Mouse (Mus musculus) cerebellum, adult 9-10 months (tissue): ENCODE results near the gene Tns2.

Experiments used
- DNase-seq: peaks from one replicate; pipeline ENCODE4 v3.0.0; 2022

Tns2 gene

DNA sequence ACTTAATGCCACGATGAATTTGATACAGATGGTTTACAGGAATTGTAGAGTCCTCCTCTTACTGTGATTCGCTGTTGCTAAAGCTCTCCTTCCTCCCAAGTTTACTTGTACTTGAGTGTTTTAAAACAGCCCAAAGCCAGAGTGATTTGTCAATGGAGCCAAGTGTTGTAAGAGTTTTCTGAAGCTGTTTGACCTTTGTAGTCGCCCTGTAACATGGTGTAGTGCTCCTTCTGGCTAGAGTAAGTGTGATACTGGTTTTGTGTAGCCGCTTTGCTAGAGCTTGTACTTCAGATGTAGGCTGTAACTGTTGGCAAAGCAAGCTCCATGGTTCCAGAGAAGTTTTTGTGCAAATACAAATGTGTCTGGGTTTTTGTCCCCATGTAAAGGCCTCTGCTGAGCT is 8.0 kb upstream of the Tns2 start:
- DNase-seq = no peak

DNA sequence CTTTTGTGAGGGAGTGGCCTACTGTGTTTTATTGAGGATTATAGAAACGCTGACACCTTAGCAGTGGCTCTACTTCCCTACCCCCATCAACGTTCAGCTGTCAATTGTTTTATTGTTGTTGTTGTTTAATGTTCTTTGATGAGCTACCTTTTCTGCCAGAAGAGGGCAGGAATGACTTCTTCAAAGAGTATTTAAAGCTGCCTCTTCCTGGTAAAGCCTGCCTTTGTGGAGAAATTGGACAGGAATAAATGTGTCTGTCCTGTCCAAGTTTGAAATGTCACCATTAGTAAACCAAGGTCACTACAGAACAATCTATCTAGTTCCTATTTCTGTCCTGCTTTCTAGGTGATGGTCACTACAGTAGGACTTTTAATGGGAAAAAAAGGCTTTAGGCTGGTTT is 6.1 kb upstream of the Tns2 start:
- DNase-seq = no peak

DNA sequence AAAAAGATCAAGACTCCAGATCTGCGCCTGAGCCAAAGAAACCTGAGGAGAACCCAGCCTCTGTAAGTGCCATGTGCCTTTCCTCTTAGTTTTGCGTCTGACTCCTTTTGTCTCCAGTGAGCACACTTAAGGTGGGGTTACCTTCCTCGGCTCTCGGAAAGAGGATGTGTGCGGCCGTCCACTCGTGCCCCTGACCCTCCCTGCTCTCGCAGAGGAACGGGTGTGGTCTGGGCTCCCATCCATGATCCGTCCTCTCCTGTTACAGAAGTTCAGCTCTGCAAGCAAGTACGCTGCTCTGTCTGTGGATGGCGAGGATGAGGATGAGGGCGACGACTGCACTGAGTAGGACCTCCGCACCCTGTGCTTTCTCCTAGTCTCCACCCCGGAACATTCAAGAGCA is 5.2 kb upstream of the Tns2 start:
- DNase-seq = no peak

DNA sequence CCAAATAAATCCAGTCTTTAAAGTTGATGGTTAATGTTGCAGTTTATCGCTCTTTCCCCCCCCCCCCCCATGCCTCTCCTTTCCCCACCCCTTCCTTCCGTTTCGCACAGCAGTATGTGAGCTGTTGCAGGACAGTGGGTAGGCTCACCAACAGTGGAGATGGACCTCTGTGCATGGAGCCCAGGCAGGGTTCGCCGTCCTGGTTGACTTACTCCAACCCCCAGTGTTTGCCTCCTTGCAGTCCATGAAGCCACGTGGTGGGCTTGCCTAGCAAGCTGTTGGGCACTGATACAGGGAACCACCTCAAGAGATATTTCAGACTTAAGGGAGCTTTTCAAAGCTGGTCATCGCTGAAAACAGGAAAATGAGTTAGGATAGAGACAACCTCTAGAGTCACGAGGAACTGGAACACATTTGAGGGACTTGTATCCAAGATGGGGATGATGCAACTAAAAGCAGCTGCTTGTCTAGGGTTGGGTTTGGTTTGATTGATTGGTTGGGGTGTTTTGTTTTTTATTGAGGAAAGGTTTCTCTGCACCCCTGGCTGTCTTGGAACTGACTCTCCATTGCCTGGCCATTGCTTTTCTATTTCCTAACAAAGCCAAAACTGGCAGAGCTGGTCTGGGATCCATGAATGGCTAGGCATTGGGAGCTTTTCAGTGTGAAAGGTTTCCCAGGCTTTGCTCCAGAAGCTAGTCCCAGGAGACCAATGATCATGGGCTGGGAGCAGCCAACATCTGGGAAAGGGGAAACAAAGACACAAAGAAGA is 2.9 kb upstream of the Tns2 start:
- DNase-seq = no peak

DNA sequence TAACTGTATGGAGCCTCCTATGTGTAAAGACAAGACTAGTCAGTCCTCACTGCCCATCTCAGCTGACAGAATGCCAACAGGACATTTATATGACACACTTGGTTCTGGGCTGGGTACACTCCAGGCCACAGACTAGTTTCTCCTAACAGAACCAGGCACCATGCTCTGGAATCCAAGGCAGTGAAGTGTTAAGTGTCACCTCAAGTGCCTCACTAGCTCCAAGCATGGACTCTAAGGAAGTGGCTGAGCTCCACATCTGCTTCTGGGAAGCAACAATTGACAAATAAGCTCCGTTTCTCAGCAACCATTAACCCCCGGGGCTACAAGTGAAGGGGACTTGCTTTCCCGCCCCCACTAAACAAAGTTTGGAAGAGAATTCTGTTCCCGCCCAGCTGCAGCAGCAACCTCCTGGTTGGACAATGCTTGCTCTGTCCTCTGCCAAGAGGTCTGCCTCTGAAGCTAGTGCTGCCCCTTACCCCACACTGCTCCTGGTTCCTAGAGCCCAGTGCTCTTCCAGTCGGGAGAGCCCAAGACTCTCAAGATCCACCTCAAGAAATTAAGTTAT is 2.1 kb upstream of the Tns2 start:
- DNase-seq = no peak

DNA sequence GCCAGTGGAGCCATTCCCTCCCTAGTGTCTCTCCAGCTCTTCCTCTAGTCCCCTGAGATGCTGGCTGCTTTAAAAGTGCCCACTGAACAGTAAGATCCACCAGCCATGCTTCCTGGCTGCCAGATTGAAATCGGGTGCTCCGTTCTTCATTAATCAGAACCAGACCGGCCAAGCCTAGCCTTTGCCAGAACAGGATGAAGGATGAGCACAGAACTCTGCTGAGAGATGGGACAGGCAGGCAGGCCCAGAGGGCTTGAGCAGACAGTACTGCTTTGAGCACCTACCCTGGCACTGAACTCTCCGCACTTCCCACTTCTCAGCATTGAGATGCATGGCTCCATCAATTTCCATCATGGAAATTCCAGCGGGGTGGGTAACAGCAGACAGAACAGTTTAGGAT is 953 bp upstream of the Tns2 start:
- DNase-seq = no peak

DNA sequence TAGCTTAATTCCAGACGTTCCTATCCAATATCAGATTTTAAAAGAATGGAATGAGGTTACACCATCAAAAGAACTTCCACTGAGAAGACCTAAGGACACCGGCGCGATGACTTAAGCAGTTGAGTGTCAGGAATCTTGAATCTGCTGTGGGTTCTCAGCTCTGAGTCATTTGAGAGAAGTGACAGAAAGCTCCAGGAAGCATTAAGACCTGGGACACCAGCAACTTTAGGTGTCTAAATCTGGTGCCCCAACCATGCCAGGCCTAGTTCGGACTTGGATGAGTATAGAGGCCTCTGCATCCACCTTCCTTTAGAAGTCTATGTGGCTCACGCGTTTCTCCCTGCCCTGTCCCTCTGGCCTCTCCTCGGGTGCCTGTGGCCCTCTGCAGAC is 447 bp upstream of the Tns2 start:
- DNase-seq = no peak

DNA sequence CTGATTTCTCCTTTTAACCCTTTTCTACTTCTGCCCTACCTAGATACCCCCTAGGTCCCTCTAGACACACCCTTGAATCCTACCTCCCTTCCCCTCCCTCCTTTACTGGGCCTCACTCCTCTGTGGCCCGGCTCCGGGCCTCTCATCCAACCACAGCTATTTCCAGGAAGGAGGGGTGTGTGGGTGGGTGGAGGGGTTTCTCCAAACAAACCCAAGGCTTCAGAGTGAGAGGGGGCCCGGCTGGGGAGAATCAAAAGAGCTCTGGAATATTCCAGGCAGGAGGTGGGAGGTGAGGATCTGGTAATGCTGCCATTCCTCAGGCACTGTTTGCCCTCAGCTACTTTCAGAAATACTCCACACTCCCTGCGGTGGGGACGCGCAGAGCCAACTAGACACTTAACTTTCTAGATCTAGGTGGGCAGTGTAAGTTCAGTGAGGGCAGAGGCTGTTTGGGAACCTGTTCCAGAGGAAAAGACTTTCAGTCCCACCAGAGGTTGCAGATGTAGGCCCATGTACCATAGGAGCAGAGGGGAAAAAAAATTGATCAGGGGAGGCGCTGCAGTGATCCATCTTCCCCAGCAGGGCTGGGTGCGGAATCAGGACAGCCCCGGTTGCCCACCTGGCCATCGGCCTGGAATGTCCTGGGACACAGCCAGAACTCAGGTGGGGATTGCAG is 921 bp downstream of the Tns2 start:
- no peak for DNase-seq

DNA sequence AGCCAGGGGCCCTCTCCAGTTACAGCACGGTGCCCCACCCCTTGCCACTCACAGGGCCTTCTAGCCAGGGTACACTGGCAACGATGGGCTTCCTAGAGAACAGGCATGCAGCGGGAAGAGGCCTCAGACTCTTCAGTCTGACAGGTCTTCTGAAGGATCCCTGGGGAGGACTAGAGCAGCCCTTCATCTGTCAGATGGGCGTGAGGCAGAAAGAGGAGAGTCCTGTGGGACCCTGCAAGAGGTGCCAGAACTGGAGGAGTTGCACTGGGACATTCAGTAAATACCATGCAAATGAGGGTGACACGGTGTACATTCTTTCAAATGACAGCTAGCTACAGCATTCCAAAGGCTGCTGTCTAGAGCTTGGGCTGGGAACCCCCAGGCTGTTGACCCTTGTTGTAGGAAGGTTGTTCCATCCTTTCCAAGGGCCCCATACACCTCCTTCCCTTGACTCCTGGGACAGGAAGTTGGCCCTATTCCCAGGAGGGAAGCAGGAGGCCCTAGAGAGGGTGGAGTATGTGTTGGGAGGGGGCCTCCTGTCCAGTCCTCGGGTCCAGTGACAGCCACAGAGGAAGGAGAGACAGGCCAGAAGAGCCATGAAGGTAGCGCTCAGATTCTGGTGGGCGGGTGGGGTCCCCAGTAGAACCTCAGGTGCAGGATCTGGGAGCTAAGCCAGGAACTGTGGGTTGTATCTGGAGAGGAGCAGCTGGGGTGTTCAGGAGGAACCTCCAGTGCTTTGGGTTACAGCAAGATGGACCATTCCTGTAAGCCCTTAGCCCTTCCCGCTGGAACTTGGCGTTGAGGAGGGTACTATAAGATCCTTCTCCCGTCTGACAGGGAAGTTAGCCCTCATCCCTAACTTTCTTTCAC is 1.7 kb downstream of the Tns2 start:
- peak; percentile 22 for DNase-seq

DNA sequence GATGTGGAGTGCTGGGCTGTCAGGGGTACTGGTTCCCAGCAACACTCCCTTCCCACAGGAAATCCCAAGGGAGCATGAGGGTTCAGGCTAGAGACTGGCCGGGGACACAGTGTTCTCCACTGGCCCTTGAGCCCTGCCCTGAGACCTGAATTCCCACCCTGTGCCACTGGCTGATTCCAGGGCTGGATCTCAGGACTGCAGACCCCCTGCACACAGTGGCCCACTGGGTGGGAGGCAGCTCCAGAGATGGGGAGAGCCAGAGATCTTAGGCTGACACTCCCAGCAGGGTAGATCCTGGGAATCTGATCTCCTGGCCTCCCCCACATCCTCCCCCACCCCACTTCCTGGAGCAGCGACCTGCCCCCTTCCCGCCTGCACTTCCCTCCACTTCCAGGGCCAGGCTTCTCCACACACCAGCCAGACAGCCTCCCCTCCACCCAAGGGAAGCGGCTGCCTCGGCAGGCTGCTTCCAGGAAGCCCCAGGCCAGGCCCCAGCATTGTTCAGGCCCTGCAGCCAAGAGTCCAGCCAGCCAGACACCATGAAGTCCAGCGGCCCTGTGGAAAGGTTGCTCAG is 2.4 kb downstream of the Tns2 start:
- DNase-seq = no peak

DNA sequence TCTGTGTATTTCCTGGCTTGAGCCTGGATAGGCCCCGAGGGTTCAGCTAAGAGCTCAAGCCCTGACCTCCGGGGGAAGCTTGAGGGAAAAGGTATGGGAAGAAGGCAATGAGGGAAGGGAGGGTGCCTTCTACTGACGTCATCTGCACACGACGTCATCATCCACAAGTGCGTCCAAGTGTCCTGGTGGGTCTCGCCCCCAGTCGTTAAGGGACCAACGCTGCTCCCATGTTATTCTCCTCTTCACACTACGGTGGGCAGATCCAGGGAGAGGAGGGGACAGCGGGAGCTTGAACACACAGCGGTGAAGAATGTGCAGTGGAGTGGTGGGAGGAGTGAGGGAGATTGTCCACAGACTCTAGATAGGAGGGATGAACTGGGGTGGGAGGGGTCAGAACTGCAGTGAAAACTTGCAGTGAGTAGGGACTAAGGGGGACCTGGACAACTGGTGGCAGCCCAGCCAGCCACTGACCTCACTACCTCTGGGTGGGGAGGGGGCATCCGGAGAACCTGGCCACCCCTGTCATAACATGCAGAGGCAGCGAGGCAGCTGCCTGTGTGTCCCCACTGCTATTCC is 3.2 kb downstream of the Tns2 start:
- no peak for DNase-seq

DNA sequence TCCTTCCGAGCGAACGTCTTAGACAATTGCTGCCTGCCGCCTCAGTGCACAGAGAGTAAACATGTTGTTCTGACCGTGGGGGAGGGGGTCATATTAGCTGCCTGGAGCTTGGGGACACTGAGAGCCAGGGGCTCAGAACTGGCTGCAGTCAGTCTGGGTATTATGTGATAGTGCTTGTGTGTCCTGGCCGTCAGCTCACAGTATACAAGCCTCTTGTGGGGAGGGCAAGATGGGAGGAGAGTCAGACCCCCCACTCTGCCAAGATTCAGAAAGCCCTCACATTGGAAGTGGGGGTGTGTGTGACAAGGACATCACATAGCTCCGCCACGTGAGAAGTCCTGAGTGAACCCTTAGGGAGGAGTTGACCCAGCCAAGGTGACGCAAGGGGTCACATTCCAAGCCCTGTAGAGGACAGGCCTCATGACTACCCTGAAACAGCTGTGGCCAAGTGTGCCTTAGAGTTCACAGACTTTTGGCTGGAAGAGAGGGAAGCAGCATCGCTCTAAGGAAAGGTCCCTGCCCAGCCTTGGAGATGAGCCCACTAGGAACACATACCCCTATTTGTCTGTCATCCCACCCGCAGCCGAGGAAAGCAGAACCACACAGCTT is 3.8 kb downstream of the Tns2 start:
- DNase-seq = peak; percentile 20

DNA sequence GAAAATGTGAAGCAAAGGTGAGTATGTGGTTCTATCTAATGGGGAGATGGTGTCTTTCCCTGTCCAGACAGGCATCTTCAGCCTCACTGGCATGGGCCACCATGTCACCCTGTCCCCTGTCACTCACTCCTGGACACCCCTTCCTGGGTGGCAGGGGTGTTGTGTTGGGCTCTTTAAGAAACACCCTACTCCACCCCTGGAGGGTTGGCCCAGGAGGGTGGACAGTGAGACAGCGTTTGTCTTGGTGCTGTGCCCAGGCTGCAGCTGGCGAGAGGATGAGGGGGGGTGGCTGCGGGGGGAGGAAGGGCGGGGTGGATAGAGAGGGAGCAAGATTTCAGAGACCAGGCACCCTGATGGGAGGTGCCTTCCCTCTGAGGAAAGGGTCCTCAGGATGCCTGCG is 5.1 kb downstream of the Tns2 start:
- peak; percentile 27 for DNase-seq

DNA sequence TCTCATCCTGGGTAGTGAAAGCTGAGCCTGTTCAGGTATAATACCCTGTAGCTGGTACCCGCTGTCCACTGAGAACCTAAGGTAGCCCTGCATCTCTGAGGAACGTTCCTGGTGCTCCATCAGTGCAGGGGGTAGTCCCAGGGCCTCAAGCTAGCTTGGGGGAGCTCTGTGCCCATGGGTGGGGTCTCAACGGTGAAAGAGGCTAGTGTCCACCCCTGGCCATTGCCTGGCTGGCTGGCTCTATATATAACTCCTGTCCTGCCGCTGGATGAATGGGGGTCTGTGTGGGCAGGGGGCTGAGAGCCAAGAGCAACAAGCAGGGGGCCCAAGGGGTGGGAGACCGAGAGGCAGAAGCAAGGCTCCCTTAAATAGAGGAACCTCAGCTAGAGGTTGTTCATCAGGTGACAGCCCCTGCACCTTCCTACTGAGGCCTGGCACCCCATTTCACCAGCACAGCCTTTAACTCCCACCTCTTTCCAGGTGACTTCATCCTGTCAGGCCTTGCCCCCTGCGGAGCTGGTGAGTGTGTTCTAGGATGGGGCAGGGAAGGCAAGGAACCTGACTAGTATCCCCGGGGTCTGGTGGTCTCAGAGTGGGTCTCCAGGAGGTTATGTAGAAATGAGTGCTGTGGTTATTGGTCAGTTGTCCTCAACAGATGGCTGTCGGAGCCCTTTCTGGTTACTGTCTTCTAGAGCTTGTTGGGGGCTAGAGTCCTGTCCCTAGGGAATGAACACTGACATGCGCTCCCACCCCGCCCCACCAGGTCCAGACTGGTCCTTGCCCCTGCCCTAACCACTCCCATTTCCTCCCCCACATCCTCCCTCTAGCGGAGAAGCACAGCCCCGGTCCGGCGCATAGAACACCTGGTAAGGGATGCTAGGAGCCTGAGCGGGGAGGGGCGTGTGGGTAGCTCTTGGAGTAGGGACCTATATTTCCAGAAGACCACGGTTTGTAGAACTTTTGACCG is 5.8 kb downstream of the Tns2 start:
- peak; percentile 46 for DNase-seq

DNA sequence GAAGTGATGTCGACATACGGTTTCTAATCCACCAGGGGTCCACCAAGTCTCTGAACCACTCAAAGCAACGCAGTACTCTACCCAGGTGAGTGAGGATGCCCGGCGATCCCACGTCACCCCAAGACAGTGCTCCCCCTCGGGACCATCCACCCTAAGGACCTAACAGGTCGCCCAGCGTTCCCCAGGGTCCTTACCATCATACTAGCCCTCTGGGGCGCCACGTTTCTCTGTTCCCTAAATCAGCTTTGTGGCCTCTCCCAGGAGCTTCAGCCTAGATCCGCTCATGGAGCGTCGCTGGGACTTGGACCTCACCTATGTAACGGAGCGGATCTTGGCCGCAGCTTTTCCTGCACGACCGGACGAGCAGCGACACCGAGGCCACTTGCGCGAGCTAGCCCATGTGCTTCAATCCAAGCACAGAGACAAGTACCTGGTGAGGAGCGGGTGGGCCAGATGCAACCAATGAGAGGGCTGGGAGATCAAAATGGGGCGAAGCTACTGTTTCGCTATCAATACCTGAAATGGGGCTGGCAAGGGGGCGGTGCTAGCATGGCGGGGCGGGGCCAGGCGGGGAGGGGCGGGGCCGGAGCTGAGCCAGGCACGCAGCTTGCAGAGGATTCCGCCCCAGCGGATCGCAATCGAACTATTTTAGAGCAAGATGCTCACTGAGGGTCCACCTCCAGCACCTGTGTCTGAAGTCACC is 6.7 kb downstream of the Tns2 start:
- DNase-seq = peak; percentile 48

DNA sequence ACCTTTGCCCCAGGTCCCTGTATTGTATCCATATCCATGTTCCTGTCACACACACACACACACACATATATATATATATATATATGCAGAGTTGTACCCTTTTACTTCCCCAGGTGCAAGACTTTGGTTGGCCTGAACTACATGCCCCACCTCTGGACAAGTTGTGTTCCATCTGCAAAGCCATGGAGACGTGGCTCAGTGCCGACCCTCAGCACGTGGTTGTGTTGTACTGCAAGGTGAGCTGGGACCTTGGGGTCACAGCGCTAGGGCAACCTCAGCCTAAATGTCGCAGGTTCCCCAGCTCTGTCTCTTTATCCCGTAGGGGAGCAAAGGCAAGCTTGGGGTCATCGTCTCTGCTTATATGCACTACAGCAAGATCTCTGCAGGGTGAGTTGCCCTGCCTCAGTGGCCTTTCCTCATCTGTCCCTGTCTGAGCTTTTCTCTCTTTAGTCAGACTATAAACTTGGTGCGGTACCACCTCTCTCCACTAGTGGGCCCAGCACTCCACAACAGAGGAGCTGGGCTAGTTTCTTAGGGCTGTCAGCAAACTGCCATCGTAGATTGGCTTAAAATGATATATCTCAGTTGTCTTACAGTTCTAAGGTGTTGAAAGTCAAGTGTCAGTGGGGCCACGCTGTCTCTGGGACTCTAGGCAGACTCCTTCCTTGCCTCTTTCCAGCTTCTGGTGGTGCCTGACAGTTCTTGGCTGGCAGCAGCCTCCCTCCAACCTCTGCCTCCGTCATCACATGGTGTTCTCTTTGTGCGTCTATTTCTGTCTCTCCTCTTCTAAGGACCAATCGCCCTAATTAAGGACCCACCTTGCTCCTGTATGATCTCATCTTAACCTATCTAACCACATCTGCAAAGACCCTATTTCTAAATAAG is 7.7 kb downstream of the Tns2 start:
- DNase-seq = peak; percentile 85

DNA sequence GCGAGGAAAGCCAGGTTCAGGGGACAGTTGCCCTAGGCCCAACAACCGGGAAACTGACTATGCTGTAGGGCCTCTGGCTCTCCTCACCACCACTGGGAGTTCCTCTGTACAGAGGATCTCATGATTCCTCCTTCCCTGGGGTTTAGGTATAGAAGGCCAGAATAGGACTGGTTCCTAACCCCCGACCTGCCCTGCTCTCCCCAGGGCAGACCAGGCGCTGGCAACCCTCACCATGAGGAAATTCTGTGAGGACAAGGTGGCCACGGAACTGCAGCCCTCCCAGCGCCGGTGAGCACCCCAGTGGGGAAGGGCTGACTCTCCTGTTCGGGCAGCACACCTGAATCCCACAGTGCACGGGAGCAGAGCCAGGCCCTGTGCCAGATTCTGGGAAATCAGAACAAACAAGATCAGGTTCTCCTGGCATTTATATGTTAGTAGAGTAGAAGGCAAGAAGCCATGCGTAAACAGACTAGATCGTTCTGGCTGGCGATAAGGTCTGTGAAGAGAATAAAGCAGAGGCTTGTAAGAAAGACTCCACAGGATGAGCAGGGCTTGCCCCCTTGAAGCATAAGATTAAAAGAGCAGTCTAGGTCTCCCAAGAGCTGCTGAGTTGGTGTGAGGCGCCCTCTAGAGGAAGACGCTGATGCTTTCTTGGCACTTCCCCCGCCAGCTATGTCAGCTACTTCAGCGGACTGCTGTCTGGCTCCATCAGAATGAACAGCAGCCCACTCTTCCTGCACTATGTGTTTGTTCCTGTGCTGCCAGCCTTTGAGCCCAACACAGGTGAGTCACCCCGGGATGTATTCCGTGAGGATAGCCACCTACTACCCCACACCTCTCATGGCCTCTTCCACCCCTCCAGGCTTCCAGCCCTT is 8.7 kb downstream of the Tns2 start:
- peak; percentile 90 for DNase-seq

DNA sequence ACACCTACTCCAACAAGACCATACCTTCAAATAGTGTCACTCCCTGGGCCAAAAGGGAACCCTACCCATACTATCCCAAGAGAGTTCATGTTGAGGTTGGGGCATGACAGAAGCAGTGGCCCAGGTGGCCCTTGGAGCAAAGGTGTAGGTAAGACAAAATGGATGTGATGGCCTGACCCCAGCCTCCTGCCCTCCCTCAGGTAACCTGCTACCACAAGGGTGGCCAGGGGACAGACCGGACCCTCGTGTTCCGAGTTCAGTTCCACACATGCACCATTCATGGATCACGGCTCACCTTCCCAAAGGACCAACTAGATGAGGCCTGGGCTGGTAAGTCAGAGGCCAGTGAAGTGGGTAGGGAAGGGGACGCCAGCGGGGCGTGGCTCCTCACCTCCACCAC is 10.1 kb downstream of the Tns2 start:
- DNase-seq = peak; percentile 33
